Mouse (Mus musculus): ENCODE results near the gene Cbx8. TPM values are rescaled to one million over a fixed set of nuclear protein-coding genes. Genes with fewer than 3 reads are reported as not detected.

Cbx8 gene
- polyA plus RNA-seq, 1 experiment: 7.4 TPM

DNA sequence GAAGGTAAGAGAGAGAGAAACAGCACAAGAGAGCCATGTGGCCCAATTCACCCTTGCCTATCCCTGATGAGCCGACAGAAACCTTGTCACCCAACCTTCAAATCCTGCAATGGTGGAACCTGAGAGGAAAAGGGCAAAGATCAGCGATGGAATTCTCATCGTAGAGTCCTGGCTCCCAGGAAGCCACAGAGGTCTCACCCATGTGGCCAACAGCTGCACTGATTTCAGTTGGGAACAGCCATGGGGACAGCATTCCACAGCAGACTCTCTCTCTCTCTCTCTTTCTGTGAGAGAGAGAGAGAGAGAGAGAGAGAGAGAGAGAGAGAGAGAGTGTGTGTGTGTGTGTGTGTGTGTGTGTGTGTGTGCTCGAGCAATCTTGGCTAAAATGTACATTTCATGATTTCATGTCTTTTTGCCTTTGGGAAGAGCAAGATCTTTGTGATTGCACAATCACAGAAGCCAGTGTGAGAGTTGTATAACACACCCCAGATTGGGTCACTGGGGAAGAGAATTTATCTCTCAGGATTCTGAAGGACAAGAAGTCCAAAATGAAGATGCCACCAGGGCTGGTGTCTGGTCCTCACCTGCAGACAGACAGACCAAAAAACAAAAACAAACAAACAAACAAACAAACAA is 39.2 kb downstream of the Cbx8 start:
- H3K4me1 ChIP-seq (ENCODE audit: control insufficient read depth, insufficient read depth, low read length): no peaks in the 10 kb centered on the region; the same call in 1 of the 2 replicates
- H3K27ac ChIP-seq (ENCODE audit: control insufficient read depth, insufficient read depth, low read depth, low read length, poor library complexity): no peak overlapping the region
- WGBS: 58% methylated on average over 4 of the region's 4 CpGs
- no peak overlapping the region for H3K4me3 ChIP-seq (replicated peaks; ENCODE audit: control insufficient read depth, low read depth, low read length)
- TF ChIP-seq CTCF (IDR thresholded peaks at IDR 0.05; ENCODE audit: control insufficient read depth, insufficient read depth, low read length): no peak
- TF ChIP-seq POLR2A (IDR thresholded peaks at IDR 0.05; ENCODE audit: borderline replicate concordance, control insufficient read depth, low read depth, low read length): no peak

DNA sequence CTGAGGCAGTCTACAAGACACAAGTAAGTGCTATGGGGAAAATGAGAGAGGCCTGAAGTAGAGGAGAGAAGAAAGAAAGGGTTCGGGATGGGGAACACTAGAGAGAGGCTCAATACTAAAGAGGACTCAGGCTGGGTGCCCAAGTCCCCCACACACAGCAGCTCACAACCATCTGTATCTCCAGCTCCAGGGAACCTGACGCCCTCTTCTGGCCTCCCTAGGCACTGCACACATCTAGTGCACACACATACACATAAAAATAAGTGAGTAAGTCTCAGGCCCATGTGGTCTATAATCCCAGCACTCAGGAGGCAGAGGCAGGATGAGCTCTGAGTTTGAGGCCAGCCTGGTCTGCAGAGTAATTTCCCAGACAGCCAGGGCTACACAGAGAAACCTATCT is 39.9 kb downstream of the Cbx8 start:
- H3K4me3 ChIP-seq (replicated peaks; ENCODE audit: control insufficient read depth, low read depth, low read length): no peak overlapping the region
- H3K4me1 ChIP-seq (ENCODE audit: control insufficient read depth, insufficient read depth, low read length): no peaks in the 10 kb centered on the region; the same call in 1 of the 2 replicates
- TF ChIP-seq CTCF (IDR thresholded peaks at IDR 0.05; ENCODE audit: control insufficient read depth, insufficient read depth, low read length): no peak
- no peak for TF ChIP-seq POLR2A (IDR thresholded peaks at IDR 0.05; ENCODE audit: borderline replicate concordance, control insufficient read depth, low read depth, low read length)
- H3K27ac ChIP-seq (ENCODE audit: control insufficient read depth, insufficient read depth, low read depth, low read length, poor library complexity): no peak overlapping the region
- WGBS: 68% methylated on average over 2 of the region's 2 CpGs

DNA sequence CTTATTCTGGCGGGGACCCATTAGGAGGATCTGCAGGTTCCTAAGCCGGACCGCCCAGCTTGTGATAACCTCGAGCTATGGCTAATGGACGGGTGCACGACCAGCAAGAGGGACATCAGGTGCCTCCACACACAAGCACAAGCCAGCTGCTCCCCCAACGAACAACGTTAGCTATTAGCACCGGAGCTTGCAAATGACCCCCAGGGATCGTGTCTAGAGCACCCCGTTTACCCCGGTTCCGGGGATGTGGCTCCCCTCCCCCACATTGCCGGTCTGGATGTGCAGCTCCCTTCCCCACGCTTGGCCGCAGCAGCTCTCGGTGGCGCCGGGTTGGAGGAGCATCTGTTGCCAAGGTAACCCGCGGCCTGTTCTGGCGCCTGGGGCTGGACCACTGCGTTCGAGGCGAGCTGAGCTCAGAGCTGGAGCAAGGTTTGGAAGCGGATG is 41.4 kb downstream of the Cbx8 start:
- no peak overlapping the region for H3K27ac ChIP-seq (ENCODE audit: control insufficient read depth, insufficient read depth, low read depth, low read length, poor library complexity)
- no peak overlapping the region for H3K4me3 ChIP-seq (replicated peaks; ENCODE audit: control insufficient read depth, low read depth, low read length)
- no peak for TF ChIP-seq CTCF (IDR thresholded peaks at IDR 0.05; ENCODE audit: control insufficient read depth, insufficient read depth, low read length)
- TF ChIP-seq POLR2A (IDR thresholded peaks at IDR 0.05; ENCODE audit: borderline replicate concordance, control insufficient read depth, low read depth, low read length): no peak
- WGBS: 11% methylated on average over 26 of the region's 26 CpGs
- H3K4me1 ChIP-seq (ENCODE audit: control insufficient read depth, insufficient read depth, low read length): no peaks in the 10 kb centered on the region

DNA sequence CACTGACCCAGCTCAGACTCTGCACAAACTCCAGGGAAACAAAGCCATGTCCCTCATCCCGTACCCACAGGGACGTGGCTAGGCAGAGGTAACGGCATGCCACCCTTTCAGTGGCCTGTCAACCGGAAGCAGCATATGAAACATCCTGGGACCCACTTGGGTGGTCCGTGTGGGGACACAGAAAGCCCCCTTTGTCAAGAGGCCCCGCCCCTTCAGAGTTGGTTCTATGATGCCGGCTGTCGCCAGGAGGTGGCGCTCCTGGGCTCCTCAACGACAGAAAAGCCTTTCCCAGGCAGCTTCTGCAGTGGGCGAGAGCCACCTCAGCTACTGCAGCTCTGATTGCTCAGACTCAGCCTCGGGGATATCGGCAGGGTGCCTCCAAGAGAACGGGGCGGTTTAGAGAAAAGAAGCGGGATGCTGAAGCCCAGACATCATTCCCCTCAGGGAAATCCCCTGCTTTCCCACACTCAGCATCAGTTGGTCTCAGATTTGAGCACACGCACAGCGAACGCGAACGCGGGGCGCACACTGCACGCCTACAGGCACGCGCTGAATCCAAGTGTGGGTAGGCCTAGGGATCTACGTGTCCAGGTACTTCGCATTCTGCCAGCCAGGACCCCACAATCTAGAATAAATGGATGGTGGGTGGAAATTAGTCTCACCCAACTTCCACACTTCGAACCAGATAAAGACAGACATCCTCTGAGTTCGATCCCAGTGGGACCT is 42.1 kb downstream of the Cbx8 start:
- WGBS: 21% methylated on average over 30 of the region's 30 CpGs
- Histone ChIP-seq H3K27ac (ENCODE audit: control insufficient read depth, insufficient read depth, low read depth, low read length, poor library complexity) (no peak overlapping the region), H3K4me3 (replicated peaks; ENCODE audit: control insufficient read depth, low read depth, low read length) (no peak overlapping the region), H3K4me1 (ENCODE audit: control insufficient read depth, insufficient read depth, low read length) (no peaks in the 10 kb centered on the region)
- peak; percentile 53; the same call in 1 of the 2 replicates for TF ChIP-seq CTCF (IDR thresholded peaks at IDR 0.05; ENCODE audit: control insufficient read depth, insufficient read depth, low read length)
- no peak for TF ChIP-seq POLR2A (IDR thresholded peaks at IDR 0.05; ENCODE audit: borderline replicate concordance, control insufficient read depth, low read depth, low read length)

DNA sequence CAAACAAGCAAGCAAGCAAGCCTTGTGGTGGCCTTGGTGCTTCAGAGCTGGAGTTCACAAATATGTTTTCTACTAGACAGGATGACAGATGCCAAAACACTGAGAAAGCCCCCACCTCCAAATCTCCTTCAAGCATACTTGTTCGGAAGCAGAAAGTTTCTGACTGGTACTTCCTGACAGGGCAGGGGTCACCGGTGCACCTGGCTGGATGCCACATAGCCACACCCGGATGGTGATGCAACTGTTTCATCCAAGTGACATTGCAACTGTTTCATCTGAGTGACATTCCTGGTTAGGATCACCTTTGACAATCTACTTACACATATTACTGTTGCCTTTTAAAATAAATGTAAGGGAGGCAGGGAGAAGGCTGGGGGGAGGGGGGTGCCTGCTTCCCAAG is 43.6 kb downstream of the Cbx8 start:
- TF ChIP-seq CTCF (IDR thresholded peaks at IDR 0.05; ENCODE audit: control insufficient read depth, insufficient read depth, low read length): no peak
- no peak for TF ChIP-seq POLR2A (IDR thresholded peaks at IDR 0.05; ENCODE audit: borderline replicate concordance, control insufficient read depth, low read depth, low read length)
- WGBS: 29% methylated on average over 3 of the region's 3 CpGs
- Histone ChIP-seq H3K4me3 (replicated peaks; ENCODE audit: control insufficient read depth, low read depth, low read length) (no peak overlapping the region), H3K27ac (ENCODE audit: control insufficient read depth, insufficient read depth, low read depth, low read length, poor library complexity) (no peak overlapping the region), H3K4me1 (ENCODE audit: control insufficient read depth, insufficient read depth, low read length) (no peaks in the 10 kb centered on the region)

DNA sequence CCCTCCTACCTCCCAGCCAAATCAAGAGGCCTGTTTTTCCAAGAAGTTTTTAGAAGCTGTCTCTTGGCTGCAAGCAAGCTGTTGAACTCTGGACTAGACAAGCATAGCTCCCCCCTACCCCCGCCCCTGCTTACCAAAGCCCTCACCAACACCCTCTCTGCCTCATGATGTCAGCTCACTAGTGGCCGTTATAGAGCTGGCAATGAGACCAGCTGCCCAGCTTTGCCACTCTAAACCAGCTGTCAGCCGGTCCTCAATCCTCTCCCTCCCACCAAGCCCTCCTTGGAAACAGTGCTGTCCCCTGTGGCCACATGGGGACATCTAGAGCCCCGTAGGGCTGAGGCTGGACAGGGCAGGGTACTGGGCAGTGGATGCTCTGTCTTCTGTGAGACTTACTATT is 45.3 kb downstream of the Cbx8 start:
- Histone ChIP-seq H3K4me1 (ENCODE audit: control insufficient read depth, insufficient read depth, low read length) (no peaks in the 10 kb centered on the region), H3K27ac (ENCODE audit: control insufficient read depth, insufficient read depth, low read depth, low read length, poor library complexity) (no peak overlapping the region), H3K4me3 (replicated peaks; ENCODE audit: control insufficient read depth, low read depth, low read length) (no peak overlapping the region)
- 78% methylated on average over 4 of the region's 4 CpGs for WGBS
- no peak for TF ChIP-seq POLR2A (IDR thresholded peaks at IDR 0.05; ENCODE audit: borderline replicate concordance, control insufficient read depth, low read depth, low read length)

DNA sequence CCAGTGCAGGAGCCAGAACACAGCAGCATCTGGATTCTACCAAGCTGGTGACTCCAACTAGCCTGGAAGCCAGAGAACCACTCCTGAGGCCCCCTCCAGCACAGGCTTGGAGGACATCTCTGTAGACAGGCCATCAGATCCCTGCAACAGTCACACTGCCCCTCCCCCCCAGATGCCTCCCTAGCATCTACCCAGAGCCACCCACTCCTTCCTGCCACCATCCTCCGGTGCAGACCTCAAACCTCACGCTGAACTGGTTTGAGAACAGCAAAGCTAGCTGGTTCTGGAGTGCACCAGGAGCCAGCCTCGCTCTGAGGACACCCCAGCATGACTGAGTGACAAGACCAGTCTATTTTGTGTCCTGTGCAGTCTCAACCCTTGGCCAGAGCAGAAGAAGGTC is 48.0 kb downstream of the Cbx8 start:
- 4% methylated on average over 3 of the region's 3 CpGs for WGBS
- Histone ChIP-seq H3K27ac (ENCODE audit: control insufficient read depth, insufficient read depth, low read depth, low read length, poor library complexity) (no peak overlapping the region), H3K4me3 (replicated peaks; ENCODE audit: control insufficient read depth, low read depth, low read length) (no peak overlapping the region), H3K4me1 (ENCODE audit: control insufficient read depth, insufficient read depth, low read length) (no peaks in the 10 kb centered on the region)
- TF ChIP-seq CTCF (IDR thresholded peaks at IDR 0.05; ENCODE audit: control insufficient read depth, insufficient read depth, low read length) (no peak), POLR2A (IDR thresholded peaks at IDR 0.05; ENCODE audit: borderline replicate concordance, control insufficient read depth, low read depth, low read length) (no peak)

DNA sequence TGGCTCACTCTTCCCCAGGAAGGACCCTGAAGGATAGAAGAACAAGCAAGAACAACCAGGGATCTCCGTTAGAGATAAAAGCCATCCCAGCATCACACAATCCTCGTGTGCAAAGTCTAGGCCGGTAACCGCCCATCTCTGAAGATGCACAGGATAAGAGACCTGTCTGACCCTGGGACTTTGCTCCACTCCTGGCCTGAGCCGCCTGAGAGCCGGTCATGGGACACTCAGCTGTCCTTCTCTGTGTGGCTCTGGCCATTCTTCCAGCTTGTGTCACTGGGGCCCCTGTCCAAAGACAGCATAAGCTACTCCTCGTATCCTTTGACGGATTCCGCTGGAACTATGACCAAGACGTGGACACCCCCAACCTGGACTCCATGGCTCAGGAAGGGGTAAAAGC is 52.8 kb downstream of the Cbx8 start, which contains the start of gene Enpp7:
Gene Enpp7, plus strand, starts transcription at position 190 of the 400 bp plus-strand sequence.
- Histone ChIP-seq H3K4me1 (ENCODE audit: control insufficient read depth, insufficient read depth, low read length) (no peaks in the 10 kb centered on the region), H3K4me3 (replicated peaks; ENCODE audit: control insufficient read depth, low read depth, low read length) (no peak within 1 kb of the TSS), H3K27ac (ENCODE audit: control insufficient read depth, insufficient read depth, low read depth, low read length, poor library complexity) (no peak within 1 kb of the TSS)
- TF ChIP-seq CTCF (IDR thresholded peaks at IDR 0.05; ENCODE audit: control insufficient read depth, insufficient read depth, low read length) (no peak), POLR2A (IDR thresholded peaks at IDR 0.05; ENCODE audit: borderline replicate concordance, control insufficient read depth, low read depth, low read length) (no peak)
- 89% methylated on average over 10 of the region's 10 CpGs for WGBS

Other genes starting within 250 kb of the Cbx8 start
- not detected in 2 replicates for gene Rbfox3, start 129.4 kb downstream of the Cbx8 start, polyA plus RNA-seq (2011; ENCODE audit: insufficient read depth, insufficient read length, low replicate concordance, missing spikeins)
- not detected in 2 replicates for gene Enpp7, start 52.8 kb downstream of the Cbx8 start, polyA plus RNA-seq (2011; ENCODE audit: insufficient read depth, insufficient read length, low replicate concordance, missing spikeins)
- gene Cbx2, start 18.0 kb downstream of the Cbx8 start, polyA plus RNA-seq (2011; ENCODE audit: insufficient read depth, insufficient read length, low replicate concordance, missing spikeins): 0.34 and 2.8 TPM in 2 replicates
- 7.3 and 18.8 TPM in 2 replicates for gene Cbx4, start 45.3 kb upstream of the Cbx8 start, polyA plus RNA-seq (2011; ENCODE audit: insufficient read depth, insufficient read length, low replicate concordance, missing spikeins)
- gene Tbc1d16, start 187.5 kb upstream of the Cbx8 start, polyA plus RNA-seq (2011; ENCODE audit: insufficient read depth, insufficient read length, low replicate concordance, missing spikeins): 0.74 and 1.2 TPM in 2 replicates
- gene Ccdc40, start 187.6 kb upstream of the Cbx8 start, polyA plus RNA-seq (2011; ENCODE audit: insufficient read depth, insufficient read length, low replicate concordance, missing spikeins): 0.90 TPM in 1 of 2 replicates, not detected in the other
- gene Gaa, start 226.9 kb upstream of the Cbx8 start, polyA plus RNA-seq (2011; ENCODE audit: insufficient read depth, insufficient read length, low replicate concordance, missing spikeins): 6.5 and 18.1 TPM in 2 replicates

Measured in bone marrow, adult 2 months (tissue).